Mouse (Mus musculus) small intestine, adult 2 months (tissue): ENCODE data around the gene Tubgcp3.
"Not testable (repeated sequence)": the region's sequence is repeated elsewhere in the genome, so short reads cannot be mapped to it uniquely, and the experiment has no call there.

ENCODE experiments used
- CTCF ChIP-seq: fragments of 200-500 bp; IDR thresholded peaks from 2 replicates; pipeline ENCODE4 v1.5.1; 2012; ENCODE audit warnings: low read depth, mild to moderate bottlenecking, control low read depth, inconsistent platforms, low read length, moderate library complexity, mixed read lengths; ENCODE audit not compliant: insufficient replicate concordance, insufficient read length; ENCODE audit errors: extremely low read depth
- POLR2A ChIP-seq: fragments of 200-500 bp; IDR thresholded peaks from 2 replicates; pipeline ENCODE4 v1.6.1; 2012; ENCODE audit warnings: low read depth, mild to moderate bottlenecking, control low read depth, inconsistent platforms, low read length, moderate library complexity

- TF ChIP-seq CTCF, POLR2A: not testable (repeated sequence)
Observed at GRCm38 (mm10) chr8:12617369-12617768, 54.7 kb downstream of the Tubgcp3 start.
